Mouse (Mus musculus): Measurements from ENCODE around the gene BC028528.

DNA sequence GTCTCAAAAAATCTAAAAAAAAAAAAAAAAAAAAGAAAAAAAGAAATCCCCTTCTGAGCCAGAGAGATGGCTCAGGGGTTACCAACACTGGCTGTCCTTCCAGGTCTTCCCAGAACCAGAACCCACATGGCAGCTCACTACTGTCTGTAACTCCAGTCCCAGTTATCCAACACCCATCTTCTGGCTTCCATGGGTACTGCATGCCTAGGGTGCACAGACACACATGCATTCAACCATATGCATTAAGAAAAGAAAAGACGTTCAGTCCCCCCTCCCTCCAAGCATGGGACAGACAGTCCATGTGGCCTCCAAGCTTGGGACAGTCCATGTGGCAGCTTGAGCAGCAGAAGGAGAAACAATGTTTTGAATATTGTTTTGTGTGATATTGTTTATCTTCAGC lies 40.4 kb upstream of the BC028528 start:
- TF ChIP-seq CTCF (IDR thresholded peaks at IDR 0.05; ENCODE audit: borderline replicate concordance, insufficient read depth, low read length): no peak
- TF ChIP-seq POLR2A (IDR thresholded peaks at IDR 0.05; ENCODE audit: low read depth, low read length): no peak

Data from embryonic fibroblast, embryonic 13.5 days (primary cell).